Mouse (Mus musculus): Measurements from ENCODE around the gene Hist1h3c. TPM values are rescaled to one million over a fixed set of nuclear protein-coding genes. Genes with fewer than 3 reads are reported as not detected.

Gene Hist1h3c
- polyA plus RNA-seq, 1 experiment from 2014 or later: 10.8 TPM

- Histone ChIP-seq H3K27ac (peak overlapping the region; percentile 86), H3K4me2 (peak overlapping the region; percentile 67), H3K4me1 (peaks cover 34% of the 10 kb centered on the region), H3K4me3 (peak overlapping the region; percentile 40), H3K9ac (peak overlapping the region; percentile 60), H3K27me3 (no peaks in the 10 kb centered on the region), H3K9me3 (replicated peaks) (no peaks in the 10 kb centered on the region), H3K36me3 (ENCODE audit: poor library complexity, severe bottlenecking) (no peaks in the 10 kb centered on the region)
- ATAC-seq: no peak
- WGBS: under 1% methylated on average over 13 of the region's 36 CpGs
Measured at GRCm38 (mm10) chr13:23744421-23745380, 701 bp downstream of the Hist1h3c start.

- peak overlapping the region; percentile 67 for H3K4me2 ChIP-seq
- 39% methylated on average over 4 of the region's 4 CpGs for WGBS
Measured at GRCm38 (mm10) chr13:23743963-23744362, 1.4 kb downstream of the Hist1h3c start.

GRCm38 (mm10) chr13:23743215-23743614 is 2.2 kb downstream of the Hist1h3c start:
- Histone ChIP-seq H3K27me3 (no peaks in the 10 kb centered on the region), H3K36me3 (ENCODE audit: poor library complexity, severe bottlenecking) (no peaks in the 10 kb centered on the region), H3K9me3 (replicated peaks) (no peaks in the 10 kb centered on the region), H3K4me1 (peaks cover 35% of the 10 kb centered on the region), H3K27ac (peak overlapping the region; percentile 21; the same call in 1 of the 2 replicates), H3K4me2 (no peak overlapping the region), H3K9ac (no peak overlapping the region), H3K4me3 (no peak overlapping the region)
- WGBS: 84% methylated on average over 5 of the region's 5 CpGs
- ATAC-seq: no peak

More at GRCm38 (mm10) chr13:23743963-23744362, 1.4 kb downstream of the Hist1h3c start:
- Histone ChIP-seq H3K27ac (peak overlapping the region; percentile 86), H3K27me3 (no peaks in the 10 kb centered on the region), H3K4me3 (no peak overlapping the region; the same call in 1 of the 2 replicates), H3K36me3 (ENCODE audit: poor library complexity, severe bottlenecking) (no peaks in the 10 kb centered on the region), H3K9me3 (replicated peaks) (no peaks in the 10 kb centered on the region), H3K9ac (peak overlapping the region; percentile 60; the same call in 1 of the 2 replicates), H3K4me1 (peaks cover 40% of the 10 kb centered on the region)
- ATAC-seq: no peak

- no peak overlapping the region for H3K27ac ChIP-seq
- H3K4me1 ChIP-seq: peaks cover 26% of the 10 kb centered on the region
- H3K27me3 ChIP-seq: no peaks in the 10 kb centered on the region
- no peak overlapping the region for H3K4me2 ChIP-seq
- no peak overlapping the region for H3K9ac ChIP-seq
- H3K9me3 ChIP-seq (replicated peaks): no peaks in the 10 kb centered on the region
- no peaks in the 10 kb centered on the region for H3K36me3 ChIP-seq (ENCODE audit: poor library complexity, severe bottlenecking)
- ATAC-seq: no peak
- no peak overlapping the region for H3K4me3 ChIP-seq
Measured at GRCm38 (mm10) chr13:23742007-23742406, 3.4 kb downstream of the Hist1h3c start.

GRCm38 (mm10) chr13:23740910-23741309 is 4.5 kb downstream of the Hist1h3c start:
- WGBS: 72% methylated on average over 5 of the region's 5 CpGs
- no peaks in the 10 kb centered on the region for H3K36me3 ChIP-seq (ENCODE audit: poor library complexity, severe bottlenecking)
- H3K4me2 ChIP-seq: peak overlapping the region; percentile 98
- H3K27ac ChIP-seq: no peak overlapping the region
- H3K9me3 ChIP-seq (replicated peaks): no peaks in the 10 kb centered on the region
- H3K9ac ChIP-seq: no peak overlapping the region
- H3K4me3 ChIP-seq: no peak overlapping the region
- peaks cover 25% of the 10 kb centered on the region for H3K4me1 ChIP-seq
- ATAC-seq: no peak
- H3K27me3 ChIP-seq: no peaks in the 10 kb centered on the region

- peak overlapping the region; percentile 57 for H3K4me3 ChIP-seq
- ATAC-seq: no peak
- H3K9me3 ChIP-seq (replicated peaks): no peaks in the 10 kb centered on the region
- 40% methylated on average over 13 of the region's 13 CpGs for WGBS
- no peaks in the 10 kb centered on the region for H3K27me3 ChIP-seq
- H3K4me2 ChIP-seq: peak overlapping the region; percentile 98
- no peaks in the 10 kb centered on the region for H3K36me3 ChIP-seq (ENCODE audit: poor library complexity, severe bottlenecking)
- H3K4me1 ChIP-seq: peaks cover 25% of the 10 kb centered on the region
- peak overlapping the region; percentile 98 for H3K27ac ChIP-seq
- peak overlapping the region; percentile 92 for H3K9ac ChIP-seq
Measured at GRCm38 (mm10) chr13:23740256-23740840, 5.1 kb downstream of the Hist1h3c start.

GRCm38 (mm10) chr13:23739922-23740252 is 5.5 kb downstream of the Hist1h3c start:
- Histone ChIP-seq H3K4me3 (peak overlapping the region; percentile 57), H3K4me2 (peak overlapping the region; percentile 98), H3K27ac (peak overlapping the region; percentile 98), H3K36me3 (ENCODE audit: poor library complexity, severe bottlenecking) (no peaks in the 10 kb centered on the region), H3K9me3 (replicated peaks) (no peaks in the 10 kb centered on the region), H3K27me3 (no peaks in the 10 kb centered on the region), H3K4me1 (peaks cover 25% of the 10 kb centered on the region), H3K9ac (peak overlapping the region; percentile 92)
- no peak for ATAC-seq
- 1% methylated on average over 14 of the region's 14 CpGs for WGBS

GRCm38 (mm10) chr13:23739069-23739921 is 6.1 kb downstream of the Hist1h3c start:
- Histone ChIP-seq H3K4me2 (peak overlapping the region; percentile 98), H3K27me3 (no peaks in the 10 kb centered on the region), H3K36me3 (ENCODE audit: poor library complexity, severe bottlenecking) (no peaks in the 10 kb centered on the region), H3K9ac (peak overlapping the region; percentile 92), H3K27ac (peak overlapping the region; percentile 98), H3K9me3 (replicated peaks) (no peaks in the 10 kb centered on the region), H3K4me3 (peak overlapping the region; percentile 57), H3K4me1 (peaks cover 21% of the 10 kb centered on the region)
- 1% methylated on average over 39 of the region's 39 CpGs for WGBS
- peak; percentile 90 for ATAC-seq

- Histone ChIP-seq H3K4me1 (peaks cover 20% of the 10 kb centered on the region), H3K9me3 (replicated peaks) (no peaks in the 10 kb centered on the region), H3K9ac (peak within 1 kb of the TSS; percentile 92), H3K4me2 (peak within 1 kb of the TSS; percentile 98), H3K36me3 (ENCODE audit: poor library complexity, severe bottlenecking) (no peaks in the 10 kb centered on the region), H3K4me3 (peak within 1 kb of the TSS; percentile 57), H3K27ac (peak within 1 kb of the TSS; percentile 98), H3K27me3 (no peaks in the 10 kb centered on the region)
- under 1% methylated on average over 38 of the region's 38 CpGs for WGBS
- ATAC-seq: peak; percentile 97
Measured at GRCm38 (mm10) chr13:23738677-23739068, 6.7 kb downstream of the Hist1h3c start, which contains the start of gene Hist1h1c. Gene Hist1h1c, plus strand, starts transcription at chr13:23738808.

GRCm38 (mm10) chr13:23738041-23738440 is 7.4 kb downstream of the Hist1h3c start:
- Histone ChIP-seq H3K27ac (peak overlapping the region; percentile 98), H3K9me3 (replicated peaks) (no peaks in the 10 kb centered on the region), H3K9ac (peak overlapping the region; percentile 92), H3K4me2 (peak overlapping the region; percentile 98), H3K27me3 (no peaks in the 10 kb centered on the region), H3K4me3 (no peak overlapping the region), H3K4me1 (peaks cover 20% of the 10 kb centered on the region), H3K36me3 (ENCODE audit: poor library complexity, severe bottlenecking) (no peaks in the 10 kb centered on the region)
- no peak for ATAC-seq
- WGBS: 18% methylated on average over 4 of the region's 4 CpGs

- Histone ChIP-seq H3K27me3 (no peaks in the 10 kb centered on the region), H3K4me3 (no peak overlapping the region), H3K4me1 (peaks cover 20% of the 10 kb centered on the region), H3K36me3 (ENCODE audit: poor library complexity, severe bottlenecking) (no peaks in the 10 kb centered on the region), H3K4me2 (no peak overlapping the region), H3K9me3 (replicated peaks) (no peaks in the 10 kb centered on the region), H3K9ac (no peak overlapping the region), H3K27ac (no peak overlapping the region)
- ATAC-seq: no peak
- WGBS: 84% methylated on average over 5 of the region's 5 CpGs
Measured at GRCm38 (mm10) chr13:23737091-23737490, 8.3 kb downstream of the Hist1h3c start.
